Mouse (Mus musculus): ENCODE measurements at regions not wholly inside any gene's neighbourhood (a gene's known extent, or its start where the extent isn't known, plus 50 kb on each side); places are given as distances from the start of the nearest gene placed in this dataset.
"Not testable (repeated sequence)": the region's sequence is repeated elsewhere in the genome, so short reads cannot be mapped to it uniquely, and the experiment has no call there.

DNA sequence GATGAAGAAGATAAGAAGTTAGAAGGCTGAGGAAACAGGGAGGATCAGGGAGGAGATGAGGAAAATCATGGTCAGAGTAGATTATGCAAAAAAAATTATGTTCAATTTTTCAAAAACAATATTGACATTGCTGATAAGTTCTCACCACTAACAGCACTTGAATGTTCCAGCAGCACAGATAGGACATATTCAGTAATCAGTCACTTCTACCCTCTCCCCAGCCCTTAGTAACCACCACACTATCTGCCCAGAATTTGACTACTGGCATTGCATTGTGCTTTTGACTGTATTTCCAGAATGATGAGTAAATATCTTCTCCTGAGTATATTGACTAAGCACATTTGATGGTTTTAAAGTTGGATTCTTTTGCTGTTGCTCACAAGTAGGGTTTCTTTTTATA is 140.5 kb downstream of the Cdca7 start:
- no peak for DNase-seq (ENCODE audit: low spot score)

DNA sequence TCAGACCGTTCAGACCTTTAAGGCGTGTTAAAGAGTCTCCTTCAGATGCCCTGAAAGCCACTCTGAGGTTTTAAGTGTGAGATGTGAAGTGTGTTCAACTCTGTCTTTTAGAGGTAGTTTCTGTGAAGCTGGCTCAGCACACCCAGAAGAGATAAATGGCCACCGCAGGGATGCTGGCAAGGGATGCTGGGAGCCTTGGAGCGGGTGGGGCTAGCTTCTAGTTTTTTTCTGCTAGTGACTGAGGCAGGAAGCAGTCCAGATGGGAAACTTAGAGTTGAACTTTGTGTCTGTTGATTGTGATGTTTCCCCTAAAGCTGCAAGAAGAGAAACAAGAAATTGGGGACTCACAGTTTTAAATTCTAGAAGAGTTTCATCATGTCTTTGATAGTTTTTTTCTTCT is 143.5 kb downstream of the Cdca7 start:
- no peak for DNase-seq (ENCODE audit: low spot score)

DNA sequence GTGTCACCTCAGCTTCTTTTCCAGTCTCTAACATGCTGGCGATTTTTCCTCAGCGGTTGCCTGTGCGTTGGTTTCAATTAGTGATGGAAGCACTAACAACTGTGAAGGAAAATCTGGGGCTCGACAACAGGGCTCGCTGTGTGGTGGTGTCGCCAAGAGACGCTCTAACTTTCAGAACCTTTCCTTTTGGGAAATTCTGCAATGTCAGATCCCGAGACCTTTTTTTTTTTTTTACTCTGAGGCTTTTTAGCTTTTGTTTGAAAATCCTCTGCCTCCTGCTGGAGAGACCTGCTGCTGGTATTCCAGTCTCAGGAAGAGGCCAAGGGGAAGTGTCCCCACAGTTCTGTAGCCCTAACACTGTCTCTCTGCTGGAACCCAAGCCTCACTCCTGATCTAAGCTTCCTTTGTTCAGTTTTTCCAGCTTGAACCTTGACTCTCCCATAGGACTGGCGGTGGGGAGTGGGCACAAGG is 144.3 kb downstream of the Cdca7 start:
- no peak for DNase-seq (ENCODE audit: low spot score)

DNA sequence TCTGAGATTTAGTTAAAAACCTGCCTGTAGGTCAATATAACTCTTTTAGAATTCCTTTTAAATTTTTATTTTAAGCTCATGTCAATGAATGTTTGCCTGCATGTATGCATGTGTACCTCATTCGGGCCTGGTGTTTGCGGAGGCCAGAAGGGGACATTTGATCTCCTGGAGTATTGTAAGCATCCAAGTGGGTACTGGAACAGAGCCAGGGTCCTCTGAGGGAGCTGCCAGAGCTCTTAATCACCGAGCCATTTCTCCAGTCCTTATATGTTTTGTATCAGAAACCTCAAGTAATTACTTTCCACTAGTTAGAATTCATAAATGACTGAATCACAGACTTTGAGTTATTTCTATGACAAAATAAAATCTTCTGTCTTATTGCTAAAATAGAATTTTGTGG is 152.0 kb downstream of the Cdca7 start:
- DNase-seq (ENCODE audit: low spot score), result no peak

DNA sequence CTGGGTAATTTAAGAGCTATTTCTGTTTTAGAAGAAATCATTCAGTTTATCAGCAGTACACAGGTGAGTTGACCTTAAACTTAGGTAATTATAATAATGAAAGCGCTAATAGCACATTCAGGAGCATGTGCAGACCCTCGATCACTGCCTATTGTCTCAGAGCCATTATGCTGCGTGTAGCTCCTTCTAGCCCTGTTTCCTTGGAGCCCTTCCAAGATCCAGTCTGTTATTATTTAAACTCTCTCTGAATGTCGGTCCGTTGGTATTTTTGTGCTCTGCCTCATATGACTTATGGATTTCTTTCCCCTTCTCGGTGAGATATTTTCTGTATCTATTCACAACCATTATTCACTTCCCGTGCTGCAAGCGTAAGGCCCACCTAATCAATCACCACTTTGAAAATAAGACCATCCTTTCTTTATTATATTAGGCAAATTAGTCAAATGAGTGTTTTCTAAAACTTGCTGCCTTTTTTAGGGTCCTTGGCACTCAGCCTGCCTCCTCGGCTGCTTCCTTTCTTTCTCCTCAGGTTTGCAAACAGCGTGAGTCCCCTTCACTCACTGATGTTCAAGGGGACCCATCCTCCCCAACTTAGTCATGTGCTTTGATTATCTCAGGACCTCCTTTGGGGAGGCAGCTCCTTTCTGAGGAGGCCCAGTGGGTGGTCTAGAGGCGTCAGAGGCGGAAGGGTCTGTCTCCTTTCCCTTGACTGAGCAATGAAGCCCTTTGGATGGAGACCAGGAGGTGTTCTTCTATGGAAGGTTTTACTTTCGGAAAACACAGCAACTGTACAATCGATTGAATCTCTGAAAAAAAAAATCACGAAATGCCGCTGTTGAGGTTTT is 152.9 kb downstream of the Cdca7 start:
- no peak for DNase-seq (ENCODE audit: low spot score)

DNA sequence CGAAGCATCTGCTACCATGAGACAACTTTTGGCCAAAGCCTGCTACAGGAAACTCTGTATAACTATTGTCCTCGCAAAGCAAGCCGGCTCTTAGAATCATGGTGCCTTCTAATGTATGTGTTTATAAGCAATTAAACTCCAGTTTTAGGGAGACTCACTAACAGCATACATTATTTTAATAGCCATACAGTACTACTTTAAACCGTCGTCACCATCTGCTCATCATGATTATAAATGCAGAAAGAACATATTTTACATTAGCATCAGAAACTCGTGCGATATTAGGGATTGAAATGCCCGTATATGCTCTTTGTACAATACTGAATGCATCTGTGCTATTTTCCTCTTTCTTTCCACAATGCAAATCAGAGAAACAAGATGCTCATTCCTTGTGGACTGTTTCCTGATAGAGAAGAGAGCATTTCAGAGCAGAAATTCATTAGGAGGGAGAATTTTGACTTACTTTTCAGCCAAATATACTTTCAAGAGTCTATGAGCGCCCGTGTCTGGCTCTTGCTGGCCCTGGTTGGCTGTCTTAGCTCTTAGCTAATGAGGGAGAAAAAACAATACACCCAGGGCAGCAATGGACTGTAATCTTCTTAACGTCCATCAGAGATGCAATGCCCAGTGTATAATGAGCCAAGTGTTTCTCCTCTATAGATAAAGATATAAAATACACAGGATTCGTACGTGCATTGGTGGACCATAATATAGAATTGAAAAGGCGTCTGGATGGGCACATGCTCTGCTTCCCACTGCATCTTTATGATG is 153.9 kb downstream of the Cdca7 start:
- no peak for DNase-seq (ENCODE audit: low spot score)

DNA sequence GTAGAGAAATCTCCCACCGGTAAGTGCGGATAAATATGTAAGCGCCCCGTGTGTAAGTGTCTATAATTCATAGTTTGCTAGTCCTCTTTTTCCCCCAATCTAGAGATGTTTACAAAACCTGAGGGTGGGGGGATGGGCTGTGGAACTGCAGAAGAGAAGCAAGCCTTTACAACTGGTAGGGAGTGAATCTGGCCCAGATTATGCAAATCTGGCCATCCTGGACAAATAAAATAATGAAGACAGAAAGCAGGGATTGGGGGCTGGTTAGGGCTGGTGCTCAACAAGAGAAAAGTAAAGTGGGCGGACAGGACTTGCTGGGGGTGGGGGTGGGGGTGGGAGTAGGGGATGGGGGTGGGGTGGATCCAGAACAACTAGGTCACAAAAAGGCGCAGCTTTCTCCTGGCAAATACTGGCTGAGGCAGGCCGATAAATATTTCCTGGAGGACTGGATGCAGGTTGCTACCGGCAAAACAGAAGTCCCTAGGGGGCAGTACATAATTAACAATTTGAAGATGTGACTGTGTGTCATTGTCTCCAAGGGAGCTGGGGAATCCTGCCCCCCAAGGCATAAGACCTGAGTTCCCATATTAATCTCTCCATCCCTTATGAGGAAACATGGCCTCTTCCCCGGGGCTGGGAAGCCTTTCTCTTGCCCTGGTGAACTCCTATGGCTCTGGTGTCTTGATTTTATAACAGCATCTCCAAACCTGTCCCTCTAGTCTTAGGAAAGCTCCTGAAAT is 162.1 kb downstream of the Cdca7 start:
- DNase-seq (ENCODE audit: low spot score), result no peak

DNA sequence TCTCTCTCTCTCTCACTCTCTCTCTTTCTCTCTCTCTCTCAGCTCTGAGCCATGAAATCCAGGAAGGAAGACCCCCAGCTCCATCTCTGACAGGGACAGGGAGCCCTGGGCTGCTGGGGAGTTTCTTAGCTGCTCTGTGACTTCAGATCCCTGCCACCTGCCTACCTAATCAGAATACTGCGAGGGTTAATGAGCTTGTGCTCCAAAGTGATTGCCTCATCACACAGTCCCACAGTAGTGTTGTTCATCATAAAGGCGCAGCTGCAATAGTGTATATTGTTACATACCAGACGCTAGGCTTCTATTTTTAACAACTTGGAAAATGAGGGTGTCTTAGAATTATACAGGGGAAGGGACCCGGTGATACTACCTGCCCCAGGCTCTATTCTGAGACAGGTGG is 163.1 kb downstream of the Cdca7 start:
- no peak for DNase-seq (ENCODE audit: low spot score)

DNA sequence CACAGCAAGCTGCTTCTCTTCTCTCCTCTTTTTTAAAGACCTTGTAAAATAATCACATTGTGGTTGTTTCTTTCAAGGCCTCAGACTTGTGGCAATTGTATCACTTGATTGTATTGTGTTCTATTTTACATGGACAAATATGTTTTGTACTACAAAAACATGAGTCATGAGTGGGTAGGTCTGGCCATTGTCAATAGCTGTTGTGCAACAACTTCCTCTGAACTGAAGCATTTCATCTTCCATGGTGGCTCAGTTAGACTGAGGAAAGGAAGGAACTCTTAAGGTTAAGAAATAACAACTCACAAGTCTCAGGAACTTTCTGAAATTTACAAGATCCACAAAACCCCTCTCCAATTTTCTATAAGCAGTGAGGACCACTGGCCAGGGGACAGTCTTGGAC is 165.3 kb downstream of the Cdca7 start:
- DNase-seq (ENCODE audit: low spot score), result no peak

DNA sequence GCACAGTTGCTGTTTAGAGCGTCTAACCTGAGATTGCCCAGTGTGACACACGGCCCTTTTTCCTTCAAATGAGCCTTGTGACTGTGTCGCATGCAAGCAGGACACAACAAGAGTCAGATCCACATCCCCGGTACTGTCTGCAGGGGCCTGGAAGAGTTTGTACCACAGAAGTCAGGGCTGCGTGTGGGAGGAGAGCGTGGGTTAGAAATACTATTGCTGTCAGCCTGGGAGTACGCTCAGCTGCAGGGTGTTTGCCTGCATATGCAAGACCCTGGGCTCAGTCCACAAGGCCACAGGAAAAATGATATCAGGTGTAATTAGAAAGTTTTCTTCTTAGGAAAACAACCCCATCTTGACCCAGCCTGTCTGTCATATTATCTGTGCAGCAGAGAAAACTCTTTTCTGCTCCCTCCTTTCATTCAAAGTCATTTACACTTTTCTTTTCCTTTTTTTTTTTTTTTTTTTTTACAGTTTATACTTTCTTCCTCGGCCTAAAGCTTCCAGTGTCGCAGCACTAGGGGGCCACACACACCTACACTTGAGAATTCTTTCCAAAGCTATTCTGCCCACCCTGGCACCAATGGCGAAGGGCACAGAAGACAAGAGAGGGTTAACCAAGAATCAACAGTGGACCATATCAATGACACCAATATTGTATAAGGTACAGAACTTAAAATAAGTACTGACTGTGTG is 168.3 kb downstream of the Cdca7 start:
- DNase-seq (ENCODE audit: low spot score), result peak; percentile 32

DNA sequence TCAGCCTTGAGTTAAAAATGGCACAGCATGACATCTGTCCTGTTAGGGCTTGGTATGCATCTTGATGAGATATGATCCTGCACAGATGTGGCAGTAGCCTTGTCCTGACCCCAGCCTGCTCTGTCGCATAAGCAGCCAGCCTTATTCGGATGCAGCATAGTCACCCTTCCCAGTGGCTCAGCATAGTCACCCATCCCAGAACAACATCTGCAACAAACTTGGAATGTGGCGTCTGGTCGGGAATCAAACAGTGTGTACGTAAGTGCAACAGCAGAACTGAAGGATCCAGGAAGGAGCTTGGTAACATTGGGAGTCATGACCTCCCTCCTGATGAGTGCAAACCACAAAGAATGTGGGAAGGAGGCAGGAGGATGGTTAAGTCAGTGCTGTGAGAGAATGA is 171.7 kb downstream of the Cdca7 start:
- DNase-seq (ENCODE audit: low spot score), result no peak

DNA sequence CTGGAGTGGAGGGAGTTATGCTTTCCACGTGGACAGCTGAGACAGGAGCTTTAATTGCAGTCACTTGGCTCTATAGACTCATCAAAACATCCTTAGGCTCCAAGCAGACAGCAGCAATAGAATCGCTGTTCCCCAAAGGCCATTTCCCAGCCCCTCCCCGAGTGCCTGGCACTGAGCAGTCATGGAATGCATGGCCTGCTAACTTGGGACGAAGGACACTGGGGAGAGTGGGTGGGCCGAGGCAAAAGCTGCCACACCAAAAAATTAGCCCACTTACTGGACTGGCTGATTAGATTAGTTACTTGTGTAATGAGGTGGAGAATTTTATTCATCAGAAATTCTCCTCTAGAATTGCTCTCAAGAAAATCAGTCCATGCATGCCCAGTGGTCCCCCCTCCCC is 172.3 kb downstream of the Cdca7 start:
- no peak for DNase-seq (ENCODE audit: low spot score)

DNA sequence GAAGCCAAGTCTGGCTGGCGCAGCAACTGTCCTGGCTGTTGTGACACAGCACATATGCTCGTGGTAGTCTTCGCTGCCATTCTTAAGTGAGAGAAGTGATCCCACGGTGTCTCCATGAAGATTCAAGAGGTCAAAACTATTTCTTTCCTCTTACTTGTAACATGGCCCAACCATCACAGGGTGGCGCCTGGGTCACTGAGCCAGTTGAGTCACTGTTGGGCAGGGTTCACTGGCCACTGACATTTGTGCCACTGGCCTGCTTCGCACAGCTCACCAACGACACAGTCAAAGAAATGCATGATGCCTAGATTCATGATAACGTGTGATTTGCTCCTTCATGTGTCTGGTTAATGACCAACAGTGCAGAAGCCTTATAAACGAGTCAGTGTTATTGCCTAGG is 179.9 kb downstream of the Cdca7 start:
- no peak for DNase-seq (ENCODE audit: low spot score)

DNA sequence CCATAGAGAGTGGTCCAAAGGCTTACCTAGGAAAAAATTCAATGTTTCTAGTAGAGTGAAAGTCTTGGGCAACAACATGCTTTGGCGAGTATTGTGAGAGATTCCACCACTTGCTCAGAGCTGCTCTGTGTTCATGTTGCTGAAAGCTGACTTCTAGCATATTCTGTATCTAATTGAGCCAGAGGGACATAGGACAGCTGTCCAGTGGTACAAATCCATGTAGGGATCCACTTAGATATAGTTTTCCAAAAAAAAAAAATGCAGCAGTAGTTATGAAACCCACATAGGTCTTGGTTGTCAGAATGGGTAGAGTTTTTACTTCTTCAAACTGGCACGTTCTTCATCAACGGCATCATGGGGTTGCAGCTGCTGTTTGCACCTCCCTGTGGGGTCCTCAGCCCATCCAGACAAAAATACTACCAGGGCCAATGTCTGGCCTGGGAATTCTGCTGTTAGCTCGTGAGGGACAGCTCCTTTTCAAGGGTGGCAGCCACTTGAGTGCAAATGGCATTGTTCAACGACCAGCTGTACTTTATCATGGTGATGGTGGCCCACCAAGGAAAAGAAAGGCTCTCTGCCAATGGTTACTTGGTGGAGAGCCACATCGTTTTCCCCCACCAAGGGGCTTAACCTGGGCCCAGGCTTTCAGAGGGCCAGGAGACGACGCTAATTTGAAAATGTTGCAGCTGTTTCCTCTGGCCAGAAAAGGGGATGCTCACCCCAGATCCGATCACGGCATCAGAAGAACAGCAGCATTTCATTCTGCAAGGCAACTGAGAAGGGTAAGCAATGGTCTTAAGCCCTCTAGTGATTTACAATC is 181.4 kb downstream of the Cdca7 start:
- no peak for DNase-seq (ENCODE audit: low spot score)

DNA sequence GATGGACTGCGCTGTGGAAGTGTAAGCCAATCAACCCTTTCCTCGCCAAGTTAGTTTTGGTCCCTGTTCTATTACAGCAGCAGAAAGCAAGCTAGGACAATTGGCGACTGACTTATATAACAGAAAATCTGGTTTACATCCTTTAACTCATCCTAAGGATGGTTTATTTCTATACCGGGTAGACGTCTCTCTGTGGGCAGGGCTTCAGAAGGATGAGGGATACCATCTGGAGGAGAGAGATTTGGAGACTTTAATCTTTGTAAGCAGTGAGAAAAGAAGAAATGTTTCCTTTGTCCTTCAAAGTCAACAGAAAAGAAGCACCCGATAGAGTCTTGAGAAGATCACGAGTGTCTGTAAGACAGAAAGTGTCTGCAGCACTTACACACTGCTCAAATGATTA is 186.4 kb downstream of the Cdca7 start:
- no peak for DNase-seq (ENCODE audit: low spot score)

DNA sequence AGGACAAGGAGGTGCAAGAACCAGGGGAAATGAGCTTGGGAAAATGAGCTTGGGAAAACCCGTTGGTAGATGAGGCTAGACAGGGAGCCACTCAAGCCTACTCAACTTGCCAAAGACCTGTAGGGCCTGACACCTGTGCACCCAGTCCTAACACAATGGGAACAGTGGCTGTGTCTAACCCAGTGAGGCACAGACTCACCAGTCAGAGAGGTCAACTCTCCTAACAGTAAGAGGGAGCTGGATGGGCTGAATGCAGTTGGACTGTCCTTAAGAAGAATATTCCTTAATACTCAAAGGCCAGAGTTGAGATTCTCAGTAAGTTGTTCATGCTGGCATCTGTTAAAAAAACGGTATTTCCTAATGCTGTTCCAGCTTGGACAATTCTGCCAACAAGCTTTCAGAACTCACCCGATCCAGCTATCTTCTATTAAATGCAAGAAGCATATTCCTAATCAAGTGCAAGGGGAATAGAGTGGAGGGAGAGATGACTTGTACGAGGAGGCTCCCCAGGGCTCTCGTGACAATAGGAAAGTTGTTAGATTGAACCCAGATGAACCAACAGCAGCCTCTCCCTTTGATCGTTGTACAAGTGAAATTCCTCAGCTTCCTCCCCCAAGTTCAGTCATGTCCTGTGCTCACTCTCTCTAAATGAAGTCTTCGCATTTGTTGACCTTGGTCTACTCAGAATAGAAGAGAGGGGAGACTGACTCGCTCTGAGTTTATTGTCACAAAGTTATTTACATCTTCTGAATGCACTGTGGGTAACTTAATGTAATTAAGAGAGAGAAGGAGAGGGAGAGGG is 187.2 kb downstream of the Cdca7 start:
- DNase-seq (ENCODE audit: low spot score), result no peak

DNA sequence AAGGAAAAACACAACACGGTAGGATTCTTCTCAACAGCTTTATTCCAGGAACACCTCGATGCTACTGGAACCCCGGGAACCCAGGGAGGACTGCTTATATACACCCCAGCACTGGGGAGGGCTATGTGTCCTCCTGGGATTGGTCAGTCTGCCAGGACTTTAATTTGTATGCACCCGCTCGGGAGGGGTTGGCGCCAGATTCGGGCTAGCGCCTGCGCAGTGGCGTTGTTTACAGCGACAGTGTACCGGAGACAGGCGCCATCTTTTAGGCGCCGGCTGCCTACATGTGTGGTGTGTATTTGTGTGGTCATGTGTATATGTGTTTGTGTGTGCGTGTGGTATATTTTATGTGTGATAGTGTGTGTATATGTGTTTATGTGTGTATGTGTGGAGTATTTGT is 191.4 kb downstream of the Cdca7 start:
- DNase-seq (ENCODE audit: low spot score), result not testable (repeated sequence)

DNA sequence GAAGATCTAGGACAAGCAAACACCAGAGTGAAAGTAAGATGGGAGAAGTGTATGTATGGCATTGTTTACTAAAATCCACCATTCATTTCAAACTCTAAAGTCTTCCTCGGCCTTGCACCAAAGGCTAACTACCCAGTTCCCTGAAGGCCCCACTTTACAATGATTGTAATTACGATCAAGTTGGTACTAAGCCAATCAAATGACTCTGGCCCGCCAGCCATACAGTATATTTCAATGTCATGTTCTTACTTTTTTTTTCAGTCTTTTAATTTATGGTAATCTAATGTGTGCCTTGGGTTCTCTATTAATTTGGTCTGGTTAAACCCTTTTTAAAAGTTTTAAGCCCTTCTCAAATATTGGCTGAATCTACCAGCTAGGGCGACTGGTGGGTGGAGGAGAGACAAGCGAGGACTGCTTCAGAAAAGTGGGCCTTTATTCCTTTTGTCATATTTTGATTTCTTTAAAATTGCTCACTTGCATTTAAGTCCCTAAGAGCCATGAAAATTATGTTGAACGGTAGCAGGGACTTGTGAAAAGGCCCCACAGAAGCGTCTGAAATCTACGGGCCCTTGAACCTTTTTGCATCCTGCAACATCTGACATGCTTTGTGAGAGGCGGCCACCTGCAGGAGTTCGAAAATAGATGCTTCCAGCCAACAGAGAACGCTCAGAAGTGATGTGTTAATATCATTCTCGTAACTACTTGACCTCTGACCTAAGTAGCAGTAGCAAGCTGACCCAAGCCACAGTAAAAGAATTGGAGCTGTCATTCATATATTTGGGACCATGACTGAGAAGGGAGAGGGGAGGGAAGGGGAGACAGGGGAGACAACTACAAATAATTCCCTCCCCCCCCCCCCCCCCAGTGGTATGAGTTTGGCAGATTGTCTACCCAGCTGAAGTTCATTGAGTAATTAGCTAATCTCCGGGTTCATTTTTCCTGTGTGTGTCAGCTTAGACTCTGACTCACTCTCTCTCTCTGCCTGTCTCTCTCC is 197.2 kb downstream of the Cdca7 start:
- DNase-seq (ENCODE audit: low spot score), result no peak

DNA sequence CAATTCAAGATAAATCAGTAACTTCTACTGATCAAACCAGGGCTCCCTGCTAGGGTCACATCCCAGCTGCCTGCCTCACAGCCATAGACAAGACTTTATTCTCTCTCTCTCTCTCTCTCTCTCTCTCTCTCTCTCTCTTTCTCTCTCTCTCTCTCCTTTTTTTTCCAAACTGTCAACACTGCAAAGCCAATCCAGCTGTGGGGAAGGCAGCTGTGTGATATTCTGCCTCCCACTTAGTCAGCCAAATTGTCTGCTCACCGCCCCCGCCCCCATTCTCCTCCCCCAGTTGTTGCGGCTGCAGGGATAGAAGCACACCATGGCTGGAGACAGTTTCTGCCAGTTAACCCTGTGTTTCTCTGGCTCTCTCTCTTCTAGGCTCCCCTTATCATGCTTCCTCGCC is 198.3 kb downstream of the Cdca7 start:
- DNase-seq (ENCODE audit: low spot score), result no peak
